Mouse (Mus musculus): ENCODE data around the gene Sept11. TPM values are rescaled to one million over a fixed set of nuclear protein-coding genes. Genes with fewer than 3 reads are reported as not detected.

Sept11 gene
- 178 and 186 TPM in 2 replicates for polyA plus RNA-seq (2014; fragmentation: Nextera tagmentation; extraction: Ambion mirVana)

GRCm38 (mm10) chr5:93092857-93093622 lies at the start of gene Sept11:
Gene Sept11 (plus strand): TSS chr5:93093437.
- DNase-seq (ENCODE audit: low spot score) (peak; percentile 98), ATAC-seq (replicated peaks; ENCODE audit: low FRiP score, low TSS enrichment, low read depth) (peak; percentile 95)
- peak within 1 kb of the TSS; percentile 99 for H3K4me2 ChIP-seq (ENCODE audit: low read length)
- no peaks in the 10 kb centered on the region for H3K27me3 ChIP-seq (replicated peaks; ENCODE audit: control insufficient read depth, insufficient read depth, low read length)
- peaks cover 43% of the 10 kb centered on the region for H3K4me1 ChIP-seq (replicated peaks; ENCODE audit: control insufficient read depth, insufficient read depth, low read length)
- H3K9ac ChIP-seq (ENCODE audit: low read length), result peak within 1 kb of the TSS; percentile 89
- 0 out of 2 replicates have a peak, but pooled peaks cover under 1% of the 10 kb centered on the region for H3K36me3 ChIP-seq (ENCODE audit: control insufficient read depth, insufficient read depth, low read length)
- under 1% methylated on average over 63 of the region's 63 CpGs for WGBS
- peak within 1 kb of the TSS; percentile 81 for H3K4me3 ChIP-seq (ENCODE audit: low read depth, low read length)
- H3K9me3 ChIP-seq (ENCODE audit: control insufficient read depth, low read length), result no peaks in the 10 kb centered on the region
- H3K27ac ChIP-seq (ENCODE audit: low read depth), result peak within 1 kb of the TSS; percentile 91

GRCm38 (mm10) chr5:93043688-93044583 lies 49.3 kb upstream of the Sept11 start:
- ATAC-seq (replicated peaks; ENCODE audit: low FRiP score, low TSS enrichment, low read depth) (peak; percentile 46), DNase-seq (ENCODE audit: low spot score) (no peak)
- Histone ChIP-seq H3K27ac (ENCODE audit: low read depth) (no peak overlapping the region), H3K4me3 (ENCODE audit: low read depth, low read length) (peak overlapping the region; percentile 45), H3K27me3 (replicated peaks; ENCODE audit: control insufficient read depth, insufficient read depth, low read length) (peaks cover 52% of the 10 kb centered on the region), H3K4me2 (ENCODE audit: low read length) (peak overlapping the region; percentile 90), H3K9me3 (ENCODE audit: control insufficient read depth, low read length) (no peaks in the 10 kb centered on the region), H3K4me1 (replicated peaks; ENCODE audit: control insufficient read depth, insufficient read depth, low read length) (peaks cover 10% of the 10 kb centered on the region), H3K9ac (ENCODE audit: low read length) (peak overlapping the region; percentile 49), H3K36me3 (ENCODE audit: control insufficient read depth, insufficient read depth, low read length) (no peaks in the 10 kb centered on the region)
- WGBS, result 3% methylated on average over 69 of the region's 69 CpGs

GRCm38 (mm10) chr5:93044584-93045370 lies 48.5 kb upstream of the Sept11 start, which contains the start of gene Sowahb:
Gene Sowahb (minus strand): TSS chr5:93045022.
- Histone ChIP-seq H3K36me3 (ENCODE audit: control insufficient read depth, insufficient read depth, low read length) (no peaks in the 10 kb centered on the region), H3K4me3 (ENCODE audit: low read depth, low read length) (peak within 1 kb of the TSS; percentile 45), H3K27me3 (replicated peaks; ENCODE audit: control insufficient read depth, insufficient read depth, low read length) (peaks cover 57% of the 10 kb centered on the region), H3K9me3 (ENCODE audit: control insufficient read depth, low read length) (no peaks in the 10 kb centered on the region), H3K4me2 (ENCODE audit: low read length) (peak within 1 kb of the TSS; percentile 90), H3K9ac (ENCODE audit: low read length) (peak within 1 kb of the TSS; percentile 49), H3K4me1 (replicated peaks; ENCODE audit: control insufficient read depth, insufficient read depth, low read length) (peaks cover 10% of the 10 kb centered on the region), H3K27ac (ENCODE audit: low read depth) (no peak within 1 kb of the TSS)
- peak; percentile 92 for ATAC-seq (replicated peaks; ENCODE audit: low FRiP score, low TSS enrichment, low read depth)
- under 1% methylated on average over 66 of the region's 68 CpGs for WGBS
- peak; percentile 83 for DNase-seq (ENCODE audit: low spot score)

GRCm38 (mm10) chr5:93045371-93045714 lies 47.9 kb upstream of the Sept11 start:
- ATAC-seq (replicated peaks; ENCODE audit: low FRiP score, low TSS enrichment, low read depth), result peak; percentile 71
- H3K9me3 ChIP-seq (ENCODE audit: control insufficient read depth, low read length), result no peaks in the 10 kb centered on the region
- WGBS, result 1% methylated on average over 19 of the region's 19 CpGs
- H3K27me3 ChIP-seq (replicated peaks; ENCODE audit: control insufficient read depth, insufficient read depth, low read length), result peaks cover 57% of the 10 kb centered on the region
- H3K36me3 ChIP-seq (ENCODE audit: control insufficient read depth, insufficient read depth, low read length), result no peaks in the 10 kb centered on the region
- no peak for DNase-seq (ENCODE audit: low spot score)
- no peak overlapping the region for H3K9ac ChIP-seq (ENCODE audit: low read length)
- peak overlapping the region; percentile 45 for H3K4me3 ChIP-seq (ENCODE audit: low read depth, low read length)
- H3K27ac ChIP-seq (ENCODE audit: low read depth), result no peak overlapping the region
- peaks cover 10% of the 10 kb centered on the region for H3K4me1 ChIP-seq (replicated peaks; ENCODE audit: control insufficient read depth, insufficient read depth, low read length)
- peak overlapping the region; percentile 90 for H3K4me2 ChIP-seq (ENCODE audit: low read length)

- WGBS, result 39% methylated on average over 5 of the region's 5 CpGs
- ATAC-seq (replicated peaks; ENCODE audit: low FRiP score, low TSS enrichment, low read depth) (no peak), DNase-seq (ENCODE audit: low spot score) (no peak)
- Histone ChIP-seq H3K9me3 (ENCODE audit: control insufficient read depth, low read length) (no peaks in the 10 kb centered on the region), H3K4me3 (ENCODE audit: low read depth, low read length) (no peak overlapping the region), H3K4me2 (ENCODE audit: low read length) (no peak overlapping the region), H3K36me3 (ENCODE audit: control insufficient read depth, insufficient read depth, low read length) (no peaks in the 10 kb centered on the region), H3K9ac (ENCODE audit: low read length) (no peak overlapping the region), H3K4me1 (replicated peaks; ENCODE audit: control insufficient read depth, insufficient read depth, low read length) (peaks cover 10% of the 10 kb centered on the region), H3K27me3 (replicated peaks; ENCODE audit: control insufficient read depth, insufficient read depth, low read length) (peaks cover 57% of the 10 kb centered on the region), H3K27ac (ENCODE audit: low read depth) (no peak overlapping the region)
These were observed 46.9 kb upstream of the Sept11 start for GRCm38 (mm10) chr5:93046306-93046845.

GRCm38 (mm10) chr5:93048481-93049240 lies 44.6 kb upstream of the Sept11 start:
- Histone ChIP-seq H3K9ac (ENCODE audit: low read length) (no peak overlapping the region), H3K4me1 (replicated peaks; ENCODE audit: control insufficient read depth, insufficient read depth, low read length) (peaks cover 7% of the 10 kb centered on the region), H3K4me3 (ENCODE audit: low read depth, low read length) (no peak overlapping the region), H3K9me3 (ENCODE audit: control insufficient read depth, low read length) (no peaks in the 10 kb centered on the region), H3K27me3 (replicated peaks; ENCODE audit: control insufficient read depth, insufficient read depth, low read length) (peaks cover 44% of the 10 kb centered on the region), H3K4me2 (ENCODE audit: low read length) (no peak overlapping the region), H3K36me3 (ENCODE audit: control insufficient read depth, insufficient read depth, low read length) (no peaks in the 10 kb centered on the region), H3K27ac (ENCODE audit: low read depth) (no peak overlapping the region)
- DNase-seq (ENCODE audit: low spot score), result no peak
- WGBS, result 67% methylated on average over 13 of the region's 13 CpGs
- ATAC-seq (replicated peaks; ENCODE audit: low FRiP score, low TSS enrichment, low read depth), result no peak

GRCm38 (mm10) chr5:93049971-93050370 lies 43.3 kb upstream of the Sept11 start:
- H3K4me3 ChIP-seq (ENCODE audit: low read depth, low read length), result no peak overlapping the region
- H3K36me3 ChIP-seq (ENCODE audit: control insufficient read depth, insufficient read depth, low read length), result no peaks in the 10 kb centered on the region
- H3K4me1 ChIP-seq (replicated peaks; ENCODE audit: control insufficient read depth, insufficient read depth, low read length), result no peaks in the 10 kb centered on the region
- H3K9ac ChIP-seq (ENCODE audit: low read length), result no peak overlapping the region
- 88% methylated on average over 1 of the region's 1 CpGs for WGBS
- DNase-seq (ENCODE audit: low spot score) (no peak), ATAC-seq (replicated peaks; ENCODE audit: low FRiP score, low TSS enrichment, low read depth) (no peak)
- no peak overlapping the region for H3K27ac ChIP-seq (ENCODE audit: low read depth)
- no peak overlapping the region for H3K4me2 ChIP-seq (ENCODE audit: low read length)
- peaks cover 30% of the 10 kb centered on the region for H3K27me3 ChIP-seq (replicated peaks; ENCODE audit: control insufficient read depth, insufficient read depth, low read length)
- H3K9me3 ChIP-seq (ENCODE audit: control insufficient read depth, low read length), result no peaks in the 10 kb centered on the region

All from intestine, embryonic 14.5 days (tissue).